Mouse (Mus musculus) brain, embryonic 18.5 days (tissue): ENCODE measurements around the gene Aox4.

Source experiments
- DNase-seq: peaks from one replicate; pipeline ENCODE4 v3.0.0-alpha.2; 2012; ENCODE audit warnings: low read depth, low spot score

The Aox4 gene

DNA sequence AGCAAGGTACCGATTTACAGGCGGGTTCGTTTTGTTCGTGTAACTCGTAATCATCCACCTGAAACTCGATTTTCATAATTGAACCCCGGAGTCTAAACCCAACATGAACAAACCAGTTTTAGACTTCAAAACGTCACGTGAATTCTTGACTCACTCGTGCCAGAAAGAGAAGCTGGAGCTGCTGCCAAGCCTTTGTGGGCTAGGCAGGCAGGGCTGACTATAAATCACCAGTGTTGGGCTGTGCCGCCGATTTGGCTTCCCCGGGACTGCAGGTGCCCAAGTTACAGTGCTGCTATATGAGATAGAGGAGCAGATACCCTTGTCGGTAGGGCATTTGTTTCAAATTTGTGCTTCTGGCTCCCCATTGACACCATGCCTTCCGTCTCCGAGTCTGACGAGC, at the start of gene Aox4:
Aox4 (plus strand) TSS at position 195 of the 400 bp plus-strand sequence.
- no peak for DNase-seq

DNA sequence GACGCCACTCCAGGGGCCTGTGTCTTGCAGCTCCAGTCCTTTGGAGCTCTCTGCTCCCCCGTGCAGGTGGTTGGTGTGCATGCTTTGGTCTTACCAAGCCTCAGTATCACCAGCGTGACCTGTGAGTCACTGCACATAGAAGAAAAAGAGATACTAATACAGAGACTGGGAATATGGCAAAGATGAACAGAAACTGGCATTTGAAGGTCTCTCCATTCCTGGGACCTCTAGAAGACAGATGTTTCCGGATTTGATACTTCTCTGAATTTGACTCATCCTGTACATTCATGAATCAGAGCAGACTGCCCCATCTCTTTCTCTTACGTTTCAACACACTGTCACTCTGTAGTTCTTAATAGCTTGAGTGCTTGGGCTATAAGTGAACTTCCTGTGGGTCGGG, 40.3 kb upstream of the Aox4 start:
- DNase-seq: no peak

DNA sequence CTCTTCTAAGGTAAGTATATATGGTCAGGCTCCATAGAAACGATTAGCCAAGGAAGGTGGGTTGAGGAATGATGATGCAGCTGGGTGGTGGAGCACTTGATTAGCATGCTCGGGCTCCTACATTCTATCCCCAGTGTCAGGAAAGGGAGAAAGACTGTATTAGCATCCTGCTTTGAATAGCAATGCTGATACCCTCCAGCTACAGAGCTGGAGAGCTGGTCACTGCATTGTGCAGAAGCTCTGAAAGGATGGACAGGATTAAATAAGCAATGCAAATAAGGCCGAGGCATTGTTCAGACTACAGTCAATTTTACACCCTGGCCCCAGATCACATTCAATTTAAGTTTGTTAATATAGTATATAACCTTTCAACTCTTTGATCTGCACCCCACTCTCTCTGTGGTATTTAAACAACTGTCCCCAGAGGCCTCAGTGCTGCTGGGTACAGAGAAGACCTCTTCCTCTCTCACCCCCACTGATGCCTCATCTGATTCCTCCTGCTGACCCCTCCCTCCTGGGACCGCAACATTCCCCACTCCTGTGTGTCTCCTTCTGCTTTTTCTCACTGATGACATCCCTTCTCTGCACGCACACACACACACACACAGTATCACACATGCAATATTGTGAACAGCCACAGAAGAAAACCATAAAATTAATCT, 21.6 kb upstream of the Aox4 start:
- no peak for DNase-seq

DNA sequence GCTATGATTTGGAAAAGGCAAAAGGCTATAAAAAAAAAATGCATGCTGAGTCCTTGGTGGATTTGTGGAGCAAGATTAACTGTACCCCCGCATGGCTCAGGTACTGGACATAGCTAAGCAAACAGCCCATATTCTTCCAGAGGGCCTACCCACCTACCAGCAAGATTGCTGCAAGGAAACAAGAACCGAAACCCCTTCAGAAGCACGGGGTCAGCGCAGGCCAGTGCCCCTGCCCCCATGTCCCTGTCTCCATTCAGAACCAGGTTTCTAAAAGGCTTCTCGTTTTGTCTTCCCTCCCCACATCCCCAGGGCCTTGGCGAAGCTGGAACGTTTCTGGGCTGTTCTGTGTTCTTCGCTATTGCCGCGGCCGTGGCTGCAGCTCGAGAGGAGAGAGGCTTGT, 15.9 kb upstream of the Aox4 start:
- no peak for DNase-seq

DNA sequence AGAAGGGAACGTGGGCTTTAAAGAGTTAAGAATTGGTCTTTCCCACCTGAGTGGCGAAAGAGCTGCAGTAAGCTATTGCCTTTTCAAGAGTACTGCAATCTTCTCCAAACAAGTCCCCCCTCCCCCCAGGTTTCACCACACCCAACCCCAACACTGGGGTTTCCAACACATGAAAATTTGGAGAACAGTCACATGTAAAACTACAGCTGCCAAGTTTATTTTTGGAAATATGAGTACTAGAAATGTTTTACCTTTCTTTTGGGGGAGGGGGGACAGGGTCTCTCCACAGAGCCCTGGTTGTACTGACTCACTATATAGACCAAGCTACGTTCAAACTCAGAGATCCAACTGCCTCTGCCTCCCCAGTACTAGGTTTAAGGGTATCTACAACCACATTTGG, 15.2 kb upstream of the Aox4 start:
- no peak for DNase-seq

DNA sequence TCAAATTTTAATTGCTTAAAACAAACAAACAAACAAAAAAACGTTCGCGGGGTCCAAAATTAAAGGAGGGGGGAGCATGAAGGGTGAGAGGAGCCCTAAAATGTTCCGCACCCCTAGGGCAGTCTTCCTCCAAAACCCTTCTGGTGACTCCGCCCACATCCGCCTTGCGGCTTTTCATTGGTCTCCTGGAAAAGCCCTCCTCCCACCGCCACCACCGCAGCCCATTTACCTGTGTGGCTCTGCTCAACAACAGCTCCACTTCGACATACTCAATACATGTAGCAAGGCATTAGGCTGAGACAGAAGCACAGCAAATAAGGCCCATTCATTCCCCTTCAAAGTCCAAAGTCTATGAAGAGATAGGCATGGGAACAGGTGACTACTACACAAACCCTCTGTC, 14.7 kb upstream of the Aox4 start:
- DNase-seq: no peak

DNA sequence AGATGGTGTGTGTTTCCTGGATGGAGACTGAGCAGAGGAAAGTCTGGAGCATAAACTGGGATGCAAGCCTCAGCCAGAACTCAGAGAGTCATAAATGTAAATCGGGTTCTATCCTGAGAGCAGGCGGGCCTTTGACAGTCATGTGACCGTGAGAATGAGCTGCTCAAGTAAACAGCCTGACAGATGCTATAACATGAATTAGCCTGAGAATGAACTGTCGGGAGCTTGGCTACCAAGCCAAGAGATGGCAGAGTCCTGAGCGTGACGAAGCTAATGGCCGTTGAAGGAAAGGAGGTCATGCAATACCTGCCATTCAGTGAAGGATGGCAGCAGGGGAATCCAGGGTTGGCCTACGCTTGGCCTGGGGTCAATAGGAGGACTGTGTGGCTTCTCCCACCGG, 13.2 kb upstream of the Aox4 start:
- DNase-seq: no peak

DNA sequence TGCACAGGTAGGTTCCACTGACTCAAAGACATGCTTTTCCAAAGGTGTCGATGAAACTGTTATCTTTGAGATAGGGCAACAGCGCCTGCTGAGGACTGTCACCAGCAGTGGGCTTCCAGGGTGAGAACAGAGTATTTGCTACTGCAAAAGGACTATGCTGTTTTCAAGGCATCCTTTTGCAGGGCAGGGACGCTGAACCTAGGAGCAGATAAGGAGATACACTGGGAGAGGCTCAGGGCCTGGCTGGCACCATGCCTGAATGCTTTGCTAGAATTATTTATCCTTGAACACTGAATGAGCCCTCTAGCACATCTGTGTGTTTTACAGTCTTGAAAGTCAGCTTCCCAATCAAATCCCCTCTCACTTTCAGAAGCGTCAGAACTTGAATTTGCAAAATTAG, 11.8 kb upstream of the Aox4 start:
- DNase-seq: no peak

DNA sequence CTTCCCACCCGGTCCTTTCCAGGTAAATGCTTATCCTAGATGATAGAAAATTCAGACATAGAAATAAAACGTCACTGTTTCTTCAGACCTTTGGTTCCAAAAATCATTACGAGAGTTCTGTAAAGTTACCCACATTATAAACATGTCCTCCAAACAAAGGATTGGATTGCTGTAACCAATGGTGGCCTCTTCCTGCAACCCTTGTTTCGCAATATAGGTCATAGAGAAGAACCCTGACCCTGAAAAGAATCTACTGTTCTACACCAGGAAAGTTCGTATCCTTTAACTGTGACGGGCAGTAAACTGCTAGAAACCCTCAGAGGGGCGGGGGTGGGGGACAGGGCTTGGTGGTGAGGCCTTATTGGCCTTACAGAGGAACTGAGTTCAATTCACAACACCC, 2.6 kb downstream of the Aox4 start:
- DNase-seq: no peak

DNA sequence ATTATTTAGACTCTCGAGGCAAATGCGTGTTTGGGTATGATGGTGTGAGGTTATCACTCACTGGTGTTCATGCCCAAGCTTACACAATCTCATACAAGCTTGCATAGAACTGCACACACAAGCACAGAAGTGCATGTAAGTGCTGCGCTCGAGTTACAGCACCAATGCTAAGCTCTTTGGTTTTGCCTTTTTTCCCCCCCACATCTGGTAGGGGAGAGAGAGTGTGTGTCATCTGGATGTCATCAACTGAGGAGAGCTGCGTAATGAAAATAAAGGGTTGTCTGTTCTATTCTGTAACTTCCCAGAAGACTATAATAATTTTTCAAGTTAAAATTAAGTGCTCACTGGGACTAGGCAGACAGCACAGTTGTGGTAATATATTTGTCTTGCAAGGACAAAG, 3.6 kb downstream of the Aox4 start:
- DNase-seq: no peak

DNA sequence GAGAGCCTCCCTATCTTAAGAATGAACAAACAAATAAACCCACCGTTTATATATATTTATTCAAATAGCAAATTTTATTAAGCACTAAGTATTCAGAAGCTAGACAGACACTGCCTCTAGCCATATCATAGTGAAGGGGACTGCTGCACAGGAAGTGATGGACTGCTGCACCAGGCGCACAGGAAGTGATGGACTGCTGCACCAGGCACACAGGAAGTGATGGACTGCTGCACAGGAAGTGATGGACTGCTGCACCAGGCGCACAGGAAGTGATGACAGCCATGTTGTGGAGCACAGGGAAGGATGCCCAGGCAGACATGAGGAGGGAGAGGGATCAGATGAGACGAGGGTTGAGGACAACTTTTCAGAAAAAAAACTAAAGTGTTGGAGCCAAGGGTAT, 5.2 kb downstream of the Aox4 start:
- no peak for DNase-seq

DNA sequence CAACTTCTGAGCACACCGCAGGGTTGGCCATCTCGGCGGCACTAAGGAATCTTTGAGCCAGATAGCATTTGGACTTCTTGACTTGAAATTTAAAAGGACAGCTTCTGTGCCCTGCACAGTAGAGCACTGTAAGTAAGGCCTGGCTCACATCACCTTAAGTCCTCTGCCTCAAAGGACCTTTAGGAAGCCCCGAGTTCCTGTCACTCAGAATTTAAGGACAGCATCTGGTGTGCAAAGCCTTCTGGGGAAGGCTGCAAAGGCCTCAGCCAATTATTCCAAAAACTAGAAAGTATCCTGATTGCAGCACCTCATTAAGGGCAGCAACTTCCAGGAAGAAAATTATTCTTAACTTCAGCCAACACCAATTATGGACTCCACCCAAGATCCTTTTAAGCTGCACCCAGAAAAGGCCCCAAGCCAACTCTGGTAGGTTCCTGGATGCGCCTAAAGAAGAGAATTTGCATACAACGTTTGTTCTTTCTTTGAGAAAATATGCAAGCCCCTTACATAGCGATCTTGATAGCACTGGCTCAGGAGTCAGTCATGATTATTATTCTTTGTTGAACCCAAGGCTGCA, 5.8 kb downstream of the Aox4 start:
- DNase-seq: no peak

DNA sequence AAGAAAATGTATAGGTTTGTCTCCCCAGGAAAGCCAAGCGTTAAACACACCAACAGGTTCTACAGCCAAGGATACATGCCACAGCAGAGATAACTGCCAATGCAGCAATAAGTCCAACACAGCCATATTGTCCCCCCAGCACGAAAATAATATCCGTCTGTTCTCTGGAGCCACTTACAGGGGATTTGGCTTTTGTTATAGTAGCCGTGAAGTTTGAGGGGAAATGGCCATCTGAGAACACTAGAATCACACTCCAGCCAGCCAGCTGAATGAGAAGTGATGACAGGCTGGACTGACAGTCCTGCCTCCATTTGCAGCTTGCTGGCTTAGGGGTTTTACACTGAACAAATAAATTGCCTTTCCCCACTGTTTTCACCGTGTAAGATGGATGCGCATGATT, 10.9 kb downstream of the Aox4 start:
- DNase-seq: no peak

DNA sequence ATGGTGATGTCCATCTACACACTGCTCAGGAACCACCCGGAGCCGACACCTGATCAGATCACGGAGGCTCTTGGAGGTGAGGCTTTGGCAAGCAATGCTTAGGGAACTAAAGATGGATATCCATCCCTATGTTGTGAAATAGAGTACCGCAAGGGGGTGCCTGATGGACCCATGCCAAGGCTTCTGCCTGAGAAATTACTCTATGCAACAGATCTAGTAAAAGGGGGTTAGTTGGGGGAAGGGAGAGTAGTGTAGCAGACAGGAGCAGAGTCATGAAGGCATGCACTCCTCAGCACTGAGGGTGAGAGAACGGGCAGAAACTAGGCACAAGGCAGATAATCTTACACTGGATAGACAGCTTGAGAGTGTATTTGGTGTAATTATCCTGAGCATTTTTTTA, 11.7 kb downstream of the Aox4 start:
- no peak for DNase-seq

DNA sequence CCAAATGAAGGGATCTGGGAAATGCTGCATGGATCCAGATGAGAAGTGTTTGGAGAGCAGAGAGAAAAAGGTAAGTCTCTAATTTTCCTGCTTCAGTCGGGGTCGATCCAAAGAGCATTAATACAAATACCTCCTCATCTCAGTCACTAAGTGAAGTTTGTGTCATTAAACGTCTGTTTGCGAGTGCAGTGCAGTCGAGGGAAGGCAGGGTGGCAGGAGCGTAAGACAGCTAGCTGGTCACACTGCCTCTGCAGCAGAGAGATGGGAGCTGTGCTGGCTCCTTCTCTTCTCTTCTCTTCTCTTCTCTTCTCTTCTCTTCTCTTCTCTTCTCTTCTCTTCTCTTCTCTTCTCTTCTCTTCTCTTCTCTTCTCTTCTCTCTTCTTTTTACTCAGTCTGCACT, 17.9 kb downstream of the Aox4 start:
- no peak for DNase-seq

DNA sequence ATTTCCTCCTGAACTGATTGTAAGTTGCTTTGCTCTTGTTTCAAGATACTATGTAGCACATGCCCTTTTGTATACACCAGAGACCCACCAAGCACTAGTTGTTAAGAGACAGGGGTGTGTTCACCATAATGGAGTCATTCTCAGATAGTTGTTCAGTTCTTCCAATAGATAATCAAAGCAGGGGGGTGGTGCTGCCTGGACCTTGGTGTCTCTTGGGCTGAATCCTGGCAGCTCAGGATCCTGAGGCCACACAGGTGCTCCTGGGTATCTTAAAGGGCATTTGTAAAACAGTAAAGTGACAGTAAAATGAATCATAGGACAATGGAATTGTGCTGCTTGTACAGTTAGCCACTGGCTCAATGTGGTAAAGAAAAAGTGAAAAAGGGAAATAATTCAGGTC, 18.7 kb downstream of the Aox4 start:
- no peak for DNase-seq

DNA sequence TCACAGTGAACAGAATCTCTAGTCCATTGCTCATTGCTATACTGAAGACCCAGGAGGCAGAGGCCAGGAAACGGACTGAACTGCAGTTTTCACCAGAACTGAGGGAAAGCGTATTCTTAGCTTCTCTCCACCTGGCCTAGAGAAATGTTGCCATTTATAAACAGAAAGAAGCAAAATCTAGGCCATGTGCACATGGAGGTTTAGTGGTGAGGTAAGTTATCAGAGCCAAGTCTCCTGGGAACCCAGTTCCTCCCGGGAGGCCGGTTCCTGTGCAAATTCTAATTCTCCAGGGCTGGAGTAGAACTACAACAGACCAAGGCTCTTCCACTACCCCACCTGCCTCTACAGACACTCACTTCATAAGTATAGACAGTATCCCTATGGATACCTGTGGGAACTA, 19.6 kb downstream of the Aox4 start:
- DNase-seq: no peak

DNA sequence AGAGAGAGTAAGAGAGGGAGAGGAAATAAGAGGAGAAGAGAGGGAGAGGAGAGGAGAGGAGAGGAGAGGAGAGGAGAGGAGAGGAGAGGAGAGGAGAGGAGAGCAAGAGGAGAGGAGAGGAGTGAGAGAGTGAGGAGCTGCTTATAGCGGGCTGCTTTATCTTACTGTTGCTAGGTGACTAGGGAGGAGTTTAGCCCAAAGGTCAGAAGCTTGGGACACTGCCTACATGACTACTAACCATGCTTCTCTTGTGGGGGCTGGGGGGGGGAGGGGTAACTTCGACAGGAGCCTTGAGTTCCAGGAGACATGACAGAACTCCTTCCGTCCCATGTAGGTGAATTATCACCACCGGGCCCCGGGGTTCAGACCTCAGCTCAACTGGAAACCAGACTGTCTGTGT, 20.3 kb downstream of the Aox4 start:
- DNase-seq: no peak

DNA sequence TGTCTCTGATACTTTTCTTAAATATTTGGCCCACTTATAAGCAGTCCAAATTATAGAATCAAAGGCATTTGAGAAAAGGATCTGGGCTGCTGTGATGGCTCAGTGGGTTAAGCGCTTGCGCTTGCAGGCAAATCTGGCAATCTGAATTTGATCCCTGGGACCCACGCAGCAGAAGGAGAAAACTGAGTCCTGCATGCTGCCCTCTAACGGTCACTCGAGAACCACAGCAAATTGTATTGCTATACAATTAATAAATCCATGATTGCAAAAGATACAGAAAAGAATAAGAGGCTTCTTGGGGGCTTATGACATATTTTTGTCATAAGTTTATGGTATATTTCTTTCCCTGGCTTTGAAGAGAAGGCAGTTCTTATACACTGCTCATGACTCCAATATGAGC, 25.2 kb downstream of the Aox4 start:
- no peak for DNase-seq

DNA sequence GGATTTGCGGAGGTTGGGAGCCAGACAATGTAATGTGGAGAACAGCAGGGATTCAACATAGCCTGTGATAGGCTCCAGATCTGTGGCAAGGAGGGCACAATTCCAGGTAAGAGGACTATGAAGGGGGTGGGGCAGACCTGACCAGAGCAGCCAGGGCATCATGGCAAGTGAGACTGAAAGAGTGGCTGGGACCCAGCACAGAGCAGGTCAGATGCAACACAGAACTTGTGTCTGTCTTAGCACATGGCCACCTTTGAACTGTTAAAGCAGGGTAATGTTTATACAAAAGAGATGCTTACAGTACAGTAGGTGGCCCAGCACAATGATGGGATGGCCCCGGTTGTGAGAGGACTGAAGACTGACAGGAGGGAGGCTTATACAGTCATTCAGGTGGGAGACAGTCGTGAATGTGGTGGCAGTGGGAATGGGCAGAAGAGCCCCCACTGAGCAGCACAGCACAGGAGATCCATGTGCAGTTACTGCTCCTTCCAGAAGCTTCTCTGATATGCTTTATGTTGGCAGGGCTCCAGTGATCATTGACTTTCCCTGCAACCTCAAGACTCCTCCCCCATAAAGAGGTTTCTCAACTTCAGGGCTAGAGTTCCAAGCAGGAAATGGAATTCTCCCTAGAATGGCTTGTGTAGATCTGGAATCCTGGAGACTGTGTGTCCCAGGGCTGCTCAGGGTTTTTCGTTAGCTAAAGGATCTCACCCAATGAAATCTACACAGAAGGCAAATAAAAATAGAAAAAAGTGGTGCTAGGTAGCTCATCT, 27.5 kb downstream of the Aox4 start:
- DNase-seq: no peak

DNA sequence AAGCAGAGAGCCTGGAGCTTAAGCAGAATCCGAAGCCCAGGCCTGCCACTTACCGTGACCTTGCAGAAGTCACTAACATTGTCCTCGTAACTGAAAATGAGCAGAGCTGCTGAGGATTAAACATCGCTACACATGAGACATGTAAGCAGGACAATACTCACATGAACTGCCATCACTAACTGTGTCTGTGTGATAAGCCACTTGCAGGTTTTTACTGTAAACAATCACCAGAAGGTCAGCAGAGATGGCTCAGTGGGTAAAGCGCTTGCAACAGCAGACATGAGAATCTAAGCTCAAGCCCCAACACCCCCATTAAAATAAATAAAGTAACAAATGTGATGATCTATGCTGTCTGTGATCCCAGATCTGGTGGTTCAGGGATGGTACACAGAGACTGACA, 28.2 kb downstream of the Aox4 start:
- DNase-seq: no peak

DNA sequence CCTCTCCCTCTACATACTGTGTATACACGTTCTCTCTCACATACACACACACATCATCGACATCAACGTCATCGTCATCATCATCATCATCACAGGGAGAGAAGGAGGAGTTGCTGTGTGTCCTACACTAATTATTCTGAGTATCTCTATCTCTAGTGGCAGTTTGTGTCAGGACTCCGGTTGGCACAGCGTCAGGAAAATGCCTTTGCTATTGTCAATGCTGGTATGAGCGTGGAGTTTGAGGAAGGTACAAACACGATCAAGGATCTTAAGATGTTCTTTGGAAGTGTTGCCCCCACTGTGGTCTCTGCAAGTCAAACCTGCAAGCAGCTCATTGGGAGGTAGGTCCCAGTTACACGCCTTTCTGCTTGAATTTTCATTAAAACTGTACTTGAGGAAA, 28.8 kb downstream of the Aox4 start:
- DNase-seq: no peak

DNA sequence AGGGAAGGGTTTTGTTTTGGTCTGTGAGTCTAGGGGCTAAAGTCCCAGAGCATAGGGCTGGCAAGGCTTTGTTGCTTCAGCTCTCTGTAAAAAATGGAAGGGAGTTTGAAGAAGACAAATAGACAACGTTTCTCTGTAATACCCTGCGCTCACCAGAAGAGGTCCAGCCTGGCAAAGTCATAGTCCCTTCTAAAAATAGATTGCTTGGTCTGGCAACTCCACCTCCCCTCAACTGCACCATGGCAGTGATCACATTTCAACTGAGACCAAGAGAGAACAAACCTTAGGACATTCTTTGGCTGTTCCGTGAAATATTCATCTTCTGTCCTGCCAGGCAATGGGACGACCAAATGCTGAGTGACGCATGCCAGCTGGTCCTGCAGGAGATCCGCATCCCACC, 30.1 kb downstream of the Aox4 start:
- DNase-seq: no peak
